Mouse (Mus musculus): ENCODE data around the gene Atp2a2. TPM values are rescaled to one million over a fixed set of nuclear protein-coding genes. Genes with fewer than 3 reads are reported as not detected.

Atp2a2 gene
- total RNA-seq (2015) (47.1 and 47.5 TPM in 2 replicates), total RNA-seq (2017) (65.0 and 65.8 TPM in 2 replicates)

DNA sequence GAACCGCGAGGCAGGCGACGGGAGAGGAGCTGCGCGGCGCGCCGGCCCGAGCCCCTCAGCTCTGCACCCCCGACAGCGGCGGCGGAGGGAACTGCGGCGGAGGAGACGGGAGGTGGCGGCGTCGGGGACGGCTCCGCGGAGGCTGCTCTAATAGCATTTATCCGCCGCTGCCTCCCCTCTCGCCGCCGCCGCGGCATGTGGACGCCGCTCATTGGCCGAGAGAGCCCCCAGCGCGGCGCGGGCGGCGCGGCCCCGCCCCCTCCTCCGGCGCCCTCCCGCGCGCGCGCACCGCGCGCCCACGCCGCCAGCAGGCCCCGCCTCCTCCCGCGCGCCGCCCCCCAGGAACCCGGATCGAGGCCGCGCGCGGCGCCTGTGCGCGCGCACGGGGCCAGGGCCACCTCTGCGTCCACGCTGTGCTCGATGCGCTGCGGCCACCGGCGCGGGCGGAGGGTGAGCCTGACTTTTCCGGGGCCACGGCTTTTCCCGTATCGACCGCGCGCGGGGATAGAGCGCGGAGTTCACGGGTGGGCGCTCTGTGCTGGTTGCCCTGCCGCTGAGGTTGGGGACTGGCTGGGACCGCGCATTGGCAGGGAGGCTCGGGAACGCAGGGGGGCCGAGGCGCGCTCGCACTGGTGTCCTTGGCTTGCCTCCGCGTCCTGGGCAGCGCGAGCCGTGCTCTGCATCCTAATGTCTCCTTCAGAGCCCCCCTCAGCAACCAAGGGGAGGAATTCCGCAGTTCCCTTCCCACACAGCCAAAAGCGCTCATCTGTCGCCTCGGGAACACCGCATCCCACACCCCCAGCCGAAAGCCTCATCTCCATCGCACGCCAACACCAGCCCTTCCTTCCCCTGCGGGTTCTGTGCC, at the start of gene Atp2a2:
TSS of gene Atp2a2 (minus strand) at position 149 of the 865 bp plus-strand sequence.
- ATAC-seq (ENCODE audit: poor library complexity, severe bottlenecking), result peak; percentile 90

DNA sequence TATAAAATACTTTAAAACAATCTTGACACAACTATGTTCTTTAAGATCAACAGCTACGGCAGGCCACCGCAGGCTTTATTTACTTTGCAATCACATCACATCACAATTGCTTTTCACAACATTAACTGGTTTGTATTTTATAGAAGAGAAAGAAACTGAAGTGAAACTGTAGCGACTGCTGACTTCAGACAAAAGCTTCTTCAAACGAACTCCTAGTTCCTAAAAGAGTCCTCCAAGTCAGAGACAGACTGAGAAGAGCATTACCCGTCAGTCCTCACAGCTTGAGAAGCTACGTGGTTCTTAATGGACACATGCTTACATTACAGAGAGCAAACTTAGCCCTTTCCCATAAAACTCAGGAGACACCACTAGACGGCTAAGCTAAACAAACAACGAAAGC, 48.4 kb upstream of the Atp2a2 start:
- peak; percentile 56; the same call in 1 of the 2 replicates for ATAC-seq (ENCODE audit: poor library complexity, severe bottlenecking)

DNA sequence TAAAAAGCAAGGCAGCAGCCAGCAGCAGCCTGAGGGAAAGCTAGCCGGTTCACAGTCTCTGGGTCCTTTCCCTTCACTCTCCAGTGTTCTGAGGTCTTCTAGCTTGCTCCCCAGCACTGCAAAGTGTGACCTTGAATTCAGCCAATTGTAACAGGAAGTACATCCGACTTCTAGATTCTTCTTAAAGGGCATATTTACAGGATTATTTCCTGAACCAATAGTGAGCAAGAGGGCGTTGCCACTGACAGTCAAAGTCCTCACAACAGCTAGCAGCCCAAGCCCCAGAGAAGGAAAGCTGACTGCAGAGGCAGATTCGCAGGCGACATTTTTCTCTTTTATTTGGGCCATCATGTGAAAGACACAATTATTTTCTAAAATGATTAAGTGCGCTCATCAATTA, 46.6 kb upstream of the Atp2a2 start:
- ATAC-seq (ENCODE audit: poor library complexity, severe bottlenecking), result peak; percentile 40

DNA sequence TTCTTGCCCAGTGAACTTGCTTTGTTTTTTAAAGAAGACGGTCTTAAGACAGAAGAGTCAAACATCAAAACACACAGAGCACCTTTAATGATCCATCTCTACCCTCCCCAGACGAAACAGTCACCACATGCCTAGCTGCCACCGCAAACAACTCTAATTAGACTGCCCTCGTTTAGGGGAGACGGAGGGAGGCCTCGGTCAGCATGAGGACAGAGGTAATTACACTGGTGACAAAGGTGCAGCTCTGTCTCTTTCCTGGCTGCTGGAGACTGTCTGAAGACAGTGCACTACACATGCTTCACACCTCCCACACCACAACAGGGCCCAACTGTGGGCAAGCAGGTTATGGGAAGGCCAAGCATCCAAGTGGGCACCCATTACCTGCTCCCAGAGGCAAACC, 45.8 kb upstream of the Atp2a2 start:
- no peak for ATAC-seq (ENCODE audit: poor library complexity, severe bottlenecking)

DNA sequence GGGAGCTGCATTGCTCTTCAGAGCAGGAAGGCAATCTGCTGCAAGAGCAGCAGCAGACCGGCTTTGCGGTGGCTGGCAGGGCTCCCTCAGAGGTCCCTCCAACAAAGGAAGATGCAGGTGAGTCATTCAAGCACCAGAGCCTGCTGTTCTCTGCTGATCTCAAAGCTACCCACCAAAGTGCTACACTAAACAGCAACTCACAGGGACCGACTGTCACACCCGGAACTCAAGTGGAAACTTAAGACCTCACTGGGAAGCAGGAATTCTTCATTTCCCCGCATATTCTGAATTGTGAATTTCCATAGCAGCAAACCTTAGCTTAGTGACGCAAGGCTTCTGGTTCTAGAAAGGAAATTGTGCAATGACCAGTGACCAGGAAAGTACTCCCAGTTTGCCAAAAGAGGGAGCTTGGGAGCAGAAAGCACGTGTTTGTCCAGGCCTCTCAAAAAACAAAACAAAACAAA, 45.3 kb upstream of the Atp2a2 start:
- ATAC-seq (ENCODE audit: poor library complexity, severe bottlenecking), result peak; percentile 66

DNA sequence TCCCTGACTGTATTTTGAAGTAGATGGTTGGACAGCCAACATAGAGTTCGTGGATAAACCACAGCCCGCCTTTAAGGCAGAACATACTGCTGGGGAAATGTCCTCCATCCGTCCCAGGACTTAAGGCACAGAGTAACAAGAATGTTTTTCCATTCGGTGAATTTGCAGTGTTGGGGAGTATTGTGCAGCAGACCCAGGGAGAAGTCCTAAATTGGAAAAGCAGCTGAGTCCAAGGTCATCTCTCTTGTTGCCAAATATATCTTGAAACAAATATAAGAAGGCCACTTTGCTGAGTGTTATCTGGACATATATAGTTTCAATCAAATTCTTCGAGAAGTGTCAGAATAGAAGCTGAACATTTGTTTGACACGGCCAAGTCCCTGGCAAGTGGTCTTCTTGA, 41.4 kb upstream of the Atp2a2 start:
- no peak for ATAC-seq (ENCODE audit: poor library complexity, severe bottlenecking)

DNA sequence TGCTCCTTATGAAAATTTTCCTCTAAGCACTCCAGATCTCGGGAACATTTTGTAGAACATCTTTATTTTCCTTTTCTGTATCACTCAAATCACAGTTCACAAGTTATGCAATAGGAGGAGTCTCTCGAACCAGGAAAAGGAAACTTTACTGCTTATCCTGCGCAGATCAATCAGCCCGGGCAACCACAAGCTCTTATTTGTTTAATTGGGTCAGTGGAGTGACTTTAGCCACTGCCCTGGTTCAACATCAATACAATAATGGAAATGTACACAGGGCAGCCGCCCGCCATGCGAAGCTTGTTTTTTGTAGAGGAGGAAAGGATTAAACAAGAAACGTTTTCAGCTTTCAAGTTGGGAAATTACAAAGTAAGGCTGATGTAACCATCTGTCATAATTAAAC, 39.8 kb upstream of the Atp2a2 start:
- no peak for ATAC-seq (ENCODE audit: poor library complexity, severe bottlenecking)

DNA sequence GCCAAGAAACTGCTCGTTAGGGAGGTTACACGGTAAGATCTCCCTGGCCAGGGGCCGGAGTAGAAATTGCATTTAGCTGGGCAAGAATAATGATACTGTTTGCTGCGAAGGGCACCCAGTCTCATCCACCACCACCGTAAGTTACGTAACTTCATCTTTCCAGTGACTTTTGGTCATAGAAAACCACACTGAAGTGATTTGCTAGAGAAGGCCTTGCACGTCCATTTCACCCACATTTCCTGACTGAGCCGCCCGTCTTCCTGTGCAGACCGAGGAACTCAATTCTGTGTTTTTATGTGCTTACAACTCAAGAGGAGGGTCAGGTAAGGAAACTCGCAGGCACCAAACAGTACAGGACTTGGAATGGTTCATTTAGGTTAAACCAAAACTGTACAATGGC, 36.1 kb upstream of the Atp2a2 start:
- ATAC-seq (ENCODE audit: poor library complexity, severe bottlenecking), result peak; percentile 54

DNA sequence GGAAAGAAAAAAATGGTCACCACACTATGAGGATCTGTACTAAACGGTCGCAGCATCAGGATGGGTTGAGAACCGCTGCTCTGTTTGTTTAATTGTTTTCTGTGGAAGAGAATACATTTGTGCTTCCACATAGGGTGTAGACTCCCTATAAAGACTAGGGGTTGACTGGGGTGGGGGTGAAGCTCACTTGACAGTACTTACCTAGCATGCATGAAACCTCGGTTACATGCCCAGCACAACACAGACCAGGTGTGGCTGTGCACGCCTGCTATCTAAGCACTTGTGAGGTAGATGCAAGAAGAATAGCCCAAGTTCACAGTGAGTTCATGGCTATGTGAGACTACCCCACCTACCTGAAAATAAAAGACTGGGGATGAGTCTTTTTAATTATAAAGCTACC, 35.6 kb upstream of the Atp2a2 start:
- ATAC-seq (ENCODE audit: poor library complexity, severe bottlenecking), result no peak

DNA sequence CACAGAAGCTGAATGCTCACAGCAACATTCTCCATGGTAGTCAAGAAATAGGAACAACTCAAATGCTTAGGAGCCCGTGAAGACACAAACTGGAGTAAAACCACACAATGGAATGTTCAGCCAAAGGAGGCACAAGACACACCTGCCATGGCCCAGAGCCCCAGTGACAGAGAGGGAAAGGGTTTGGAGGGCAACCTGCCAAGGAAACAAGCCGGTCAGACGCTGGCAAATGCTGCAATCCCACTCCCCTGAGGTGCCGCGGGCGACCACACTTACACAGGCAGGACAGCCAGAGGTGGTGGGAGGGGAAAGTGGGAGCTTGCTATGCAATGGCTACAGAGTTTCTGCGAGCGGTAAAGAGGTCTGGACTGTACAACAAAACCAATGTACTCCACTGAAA, 31.9 kb upstream of the Atp2a2 start:
- ATAC-seq (ENCODE audit: poor library complexity, severe bottlenecking), result no peak

DNA sequence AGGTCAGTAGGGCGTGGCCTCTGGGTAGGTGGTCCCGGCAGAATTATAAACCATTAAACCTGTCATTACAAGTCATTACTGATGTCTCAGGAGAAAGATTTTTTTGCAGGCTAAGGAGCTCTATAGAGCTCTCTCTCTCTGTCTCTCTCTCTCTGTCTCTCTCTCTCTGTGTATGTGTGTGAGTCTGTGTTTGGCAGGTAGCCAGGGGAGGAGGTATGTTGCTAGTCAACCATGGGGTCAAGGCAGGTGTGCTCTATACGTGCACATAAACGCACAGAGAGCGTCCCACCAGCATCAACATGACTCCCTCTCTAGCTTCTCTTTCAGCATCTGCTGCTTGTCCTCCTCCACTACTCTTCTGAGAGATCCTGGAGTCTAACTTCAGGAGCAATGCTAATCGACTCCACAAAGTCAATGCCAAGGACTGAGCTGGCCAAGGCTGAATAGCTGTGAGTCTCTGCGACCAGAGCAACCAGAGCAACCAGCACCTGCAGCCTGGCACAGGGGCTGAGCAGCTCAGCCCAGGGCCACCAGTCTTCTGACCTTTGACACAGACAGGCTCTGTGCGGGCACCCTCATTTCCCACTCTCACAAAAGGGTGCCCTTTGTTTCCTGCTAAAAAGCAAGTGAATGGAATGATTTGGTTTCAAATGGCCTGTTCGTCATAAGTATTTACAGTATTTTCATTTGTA, 28.0 kb upstream of the Atp2a2 start:
- ATAC-seq (ENCODE audit: poor library complexity, severe bottlenecking), result no peak

DNA sequence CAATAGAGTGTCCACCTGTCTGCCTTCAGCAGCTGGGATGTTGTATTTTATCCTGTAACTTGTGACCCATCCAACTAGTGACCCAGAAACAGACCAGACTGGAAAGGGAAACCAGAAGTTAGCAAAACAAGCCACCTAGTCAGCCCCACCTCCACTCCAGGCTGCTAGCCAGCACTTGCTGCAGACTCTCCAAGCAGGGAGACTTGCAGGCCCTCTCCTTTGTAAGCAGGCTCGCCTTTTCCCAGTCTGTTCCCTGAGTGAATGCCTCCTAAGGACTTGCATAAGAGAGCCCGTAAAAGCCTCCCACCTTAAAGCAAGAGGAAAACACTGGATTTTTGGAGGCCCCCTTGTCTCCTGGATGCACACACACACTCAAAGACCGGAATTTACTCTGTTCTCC, 27.3 kb upstream of the Atp2a2 start:
- ATAC-seq (ENCODE audit: poor library complexity, severe bottlenecking), result no peak

DNA sequence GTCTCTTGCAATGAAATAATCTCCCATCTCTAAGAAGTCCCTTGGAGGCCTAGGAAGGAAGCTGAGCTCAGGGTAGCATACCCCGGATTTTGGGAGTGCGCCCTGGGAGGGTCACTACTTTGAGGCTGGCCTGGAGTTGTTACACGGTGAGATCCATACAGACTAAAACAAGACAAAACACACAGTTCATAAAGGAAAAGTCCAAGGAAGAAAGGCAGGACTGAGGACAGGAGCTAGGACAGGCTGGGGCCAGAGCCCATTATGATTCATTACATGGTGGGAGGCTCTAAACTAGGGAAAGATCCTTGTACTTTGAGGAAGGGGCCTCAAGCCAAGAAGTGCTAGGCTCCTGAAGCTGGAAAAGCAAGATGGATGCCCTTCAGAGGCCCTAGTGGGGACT, 26.6 kb upstream of the Atp2a2 start:
- no peak for ATAC-seq (ENCODE audit: poor library complexity, severe bottlenecking)

DNA sequence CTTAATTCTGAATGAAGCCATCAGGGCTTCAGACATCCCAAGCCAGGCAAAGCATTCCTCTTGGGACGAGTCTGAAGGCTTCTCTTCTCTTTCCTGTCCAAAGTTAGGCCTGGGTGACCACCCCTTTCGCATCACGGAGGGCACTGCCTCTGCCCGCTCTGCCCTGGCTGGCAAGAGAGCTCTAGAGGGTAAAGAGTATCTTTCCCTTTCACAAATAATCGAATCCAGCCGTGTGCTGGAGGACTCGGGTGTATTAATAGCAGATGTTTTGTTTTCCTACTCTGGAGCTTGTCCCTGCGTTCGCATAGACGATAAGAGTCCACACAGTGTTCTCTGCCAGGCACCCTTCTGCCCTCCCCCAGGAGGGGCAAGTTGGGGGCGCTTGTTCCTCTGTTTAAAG, 25.7 kb upstream of the Atp2a2 start:
- no peak for ATAC-seq (ENCODE audit: poor library complexity, severe bottlenecking)

DNA sequence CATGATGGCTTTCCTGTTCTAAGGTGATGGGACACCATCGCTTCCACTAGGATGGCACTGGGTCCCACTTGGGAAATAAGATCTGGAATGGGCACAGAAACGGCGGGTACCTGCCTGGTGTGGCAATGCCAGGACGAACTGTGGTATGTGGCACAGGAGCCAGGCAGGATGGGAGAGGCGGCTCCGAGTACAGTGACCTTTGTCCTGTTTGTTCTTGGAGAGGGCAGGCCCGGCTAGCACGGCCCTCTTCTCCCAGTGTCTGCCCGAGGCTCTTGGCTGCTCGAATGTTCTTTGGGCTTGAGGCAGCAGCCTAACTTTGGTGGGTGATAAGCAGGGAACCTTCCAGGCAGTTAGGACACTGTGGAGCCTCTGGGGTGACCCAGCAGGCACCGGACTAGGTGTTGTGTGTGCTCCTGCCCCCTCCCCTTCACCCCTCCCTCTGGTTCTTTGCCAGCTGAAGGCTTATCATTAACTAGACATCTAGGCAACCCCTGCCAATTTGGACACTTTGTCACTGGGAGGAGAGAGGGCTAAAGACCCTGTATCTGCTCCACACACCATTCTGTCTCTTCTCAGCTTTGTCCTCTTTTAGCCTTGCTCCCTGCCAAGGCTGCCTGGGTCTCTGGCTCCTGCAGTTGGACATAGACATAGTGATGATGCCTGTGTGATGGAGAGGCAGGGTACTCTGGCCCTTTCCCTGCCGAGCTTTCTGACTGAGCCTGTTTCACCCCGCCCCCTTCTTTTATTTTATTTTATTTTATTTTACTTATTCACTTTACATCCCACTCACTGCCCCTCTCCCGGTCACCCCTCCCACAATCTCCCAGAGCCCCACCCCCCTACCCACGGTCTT, 25.1 kb upstream of the Atp2a2 start:
- no peak for ATAC-seq (ENCODE audit: poor library complexity, severe bottlenecking)

DNA sequence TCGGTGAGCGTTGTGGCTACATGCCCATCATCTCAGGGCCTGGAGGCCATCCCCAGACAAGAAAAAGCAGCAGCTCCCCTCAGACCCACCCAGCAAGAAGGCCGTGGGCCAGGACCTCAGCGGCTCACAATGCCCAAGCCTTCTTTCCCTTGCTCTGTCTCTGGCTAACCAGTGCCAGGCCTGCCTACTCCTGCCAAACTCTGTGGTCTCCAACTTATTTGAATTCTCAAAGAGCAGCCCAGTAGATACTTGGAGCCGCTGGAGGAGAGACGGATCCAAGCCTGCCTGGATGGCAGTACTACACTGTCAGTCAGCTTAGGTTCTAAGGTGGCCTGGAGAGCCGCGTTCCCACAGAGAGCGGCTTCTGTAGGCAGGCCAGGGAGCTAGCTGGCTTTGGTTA, 24.4 kb upstream of the Atp2a2 start:
- no peak for ATAC-seq (ENCODE audit: poor library complexity, severe bottlenecking)

DNA sequence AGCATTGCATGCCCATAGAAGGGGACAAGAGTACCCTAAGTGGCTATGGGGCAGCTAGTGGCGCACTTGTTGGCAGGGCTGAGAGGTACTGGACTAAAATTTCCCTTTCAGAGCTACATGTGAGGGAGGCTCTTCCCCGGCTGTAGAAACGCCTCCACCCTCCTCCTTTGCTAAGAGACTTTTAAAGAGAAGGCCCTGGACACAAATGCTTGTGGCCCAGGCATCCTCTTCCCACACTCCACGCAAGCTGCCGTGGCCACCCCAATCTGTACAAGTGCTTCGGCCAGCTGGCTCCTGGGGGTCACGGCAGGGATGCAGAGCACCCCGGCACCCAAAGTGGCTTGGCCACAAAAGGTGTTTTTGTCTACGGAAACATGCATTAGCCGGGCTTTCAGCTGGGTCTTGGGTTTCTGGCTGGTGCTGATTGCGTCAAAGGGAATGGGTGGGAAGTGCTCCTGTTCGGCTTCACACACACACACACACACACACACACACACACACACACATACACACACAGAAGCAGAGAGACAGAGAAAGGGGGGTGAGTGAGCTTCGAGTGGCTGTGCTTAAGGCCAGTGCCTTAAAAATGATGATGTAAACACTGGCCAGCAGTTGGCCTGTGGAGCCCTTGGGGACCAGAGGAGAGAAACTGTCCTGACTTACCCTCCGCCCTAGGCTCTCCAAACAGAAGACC, 23.4 kb upstream of the Atp2a2 start:
- no peak for ATAC-seq (ENCODE audit: poor library complexity, severe bottlenecking)

DNA sequence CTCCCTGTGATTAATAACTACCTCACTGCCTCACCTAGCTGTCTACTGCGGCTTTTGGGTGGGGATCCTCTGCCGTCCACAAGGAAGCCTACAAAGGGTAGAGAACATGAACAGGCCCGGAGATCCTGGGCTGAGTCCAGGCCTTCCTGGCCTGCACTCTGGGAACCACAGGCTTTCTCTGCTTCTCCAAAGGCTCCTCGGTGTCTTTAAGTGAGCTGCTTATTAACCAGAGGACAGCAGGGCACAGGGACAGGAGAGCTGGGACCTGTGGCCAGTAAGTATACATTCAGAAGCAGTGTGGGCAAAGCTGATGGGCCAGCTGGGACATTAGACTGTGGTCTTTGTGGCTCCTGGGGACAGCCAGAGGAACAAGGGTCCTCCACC, 22.8 kb upstream of the Atp2a2 start:
- no peak for ATAC-seq (ENCODE audit: poor library complexity, severe bottlenecking)

DNA sequence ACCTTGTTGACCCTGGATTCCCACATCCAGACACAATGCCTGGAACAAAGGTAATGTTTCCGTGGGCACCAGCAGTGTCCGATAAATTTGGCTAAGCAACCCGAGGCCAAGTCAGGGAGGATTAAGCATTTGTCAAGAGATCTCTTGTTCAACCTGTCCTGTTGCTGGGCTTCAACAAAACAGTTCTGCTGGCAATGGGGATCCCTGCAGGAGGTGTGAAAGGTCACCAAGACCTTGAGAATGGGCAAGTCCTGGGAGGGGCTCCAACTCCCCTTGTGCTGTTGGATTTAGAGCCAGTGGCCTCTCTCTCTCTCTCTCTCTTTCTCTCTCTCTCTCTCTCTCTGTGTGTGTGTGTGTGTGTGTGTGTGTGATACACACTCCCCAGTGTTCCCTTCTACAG, 22.2 kb upstream of the Atp2a2 start:
- ATAC-seq (ENCODE audit: poor library complexity, severe bottlenecking), result no peak

DNA sequence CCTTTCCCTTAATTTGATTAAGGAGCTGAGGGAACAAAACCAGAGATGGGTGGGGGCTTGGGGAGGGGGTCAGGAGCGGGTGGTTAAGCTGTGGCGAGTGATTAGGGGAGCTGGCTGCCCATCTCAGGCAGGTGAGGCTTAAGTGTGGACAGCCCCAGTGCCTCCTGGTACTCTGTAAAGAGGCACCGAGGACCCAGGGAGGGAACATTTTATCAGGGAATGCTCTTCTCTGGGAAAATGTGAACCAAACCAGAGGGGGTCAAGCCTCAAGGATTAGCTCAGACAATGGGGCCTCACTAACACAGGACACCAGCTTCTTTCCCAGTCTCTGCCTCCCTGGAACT, 19.1 kb upstream of the Atp2a2 start:
- ATAC-seq (ENCODE audit: poor library complexity, severe bottlenecking), result no peak
